Mouse (Mus musculus) v-Abl transformed pro-B cells (cell line): ENCODE results near the gene Ptbp3.
"Not testable (repeated sequence)": the region's sequence is repeated elsewhere in the genome, so short reads cannot be mapped to it uniquely, and the experiment has no call there.

Source experiments
- in situ Hi-C, 2 experiments: fragments of 400-800 bp; cut with MboI; formaldehyde crosslinking; loops; one replicate each; pipeline ENCODE4 v1.15.1; 2025; ENCODE audit not compliant: unreplicated experiment in 2 of 2

Ptbp3 gene

GRCm38 (mm10) chr4:59558096-59558720 lies 9.0 kb upstream of the Ptbp3 start:
- in situ Hi-C loops: no loop called here

- in situ Hi-C loops: not testable (repeated sequence)
These were observed 8.2 kb upstream of the Ptbp3 start for GRCm38 (mm10) chr4:59557343-59557742.

DNA sequence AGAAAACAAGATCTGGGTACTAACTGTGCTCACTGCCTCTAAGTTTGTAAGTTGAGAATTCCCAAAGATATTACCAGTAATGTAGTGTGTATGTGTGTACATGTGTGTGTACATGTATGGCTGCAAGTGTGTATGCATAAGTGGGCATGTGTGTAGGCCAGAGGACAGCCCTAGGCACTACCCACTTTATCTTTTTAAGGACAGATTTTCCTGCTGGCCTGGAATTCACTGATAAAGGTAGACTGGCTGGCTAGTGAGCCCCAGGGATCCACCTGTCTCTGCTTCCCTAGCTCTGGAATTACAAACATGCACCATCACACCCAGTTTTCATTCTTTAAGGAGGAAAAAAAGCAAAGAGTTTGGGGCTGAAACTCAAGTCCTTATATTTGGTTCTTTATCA lies 6.0 kb upstream of the Ptbp3 start:
- in situ Hi-C loops: no loop called here

GRCm38 (mm10) chr4:59553576-59553975 lies 4.4 kb upstream of the Ptbp3 start:
- in situ Hi-C loops: no loop called here

DNA sequence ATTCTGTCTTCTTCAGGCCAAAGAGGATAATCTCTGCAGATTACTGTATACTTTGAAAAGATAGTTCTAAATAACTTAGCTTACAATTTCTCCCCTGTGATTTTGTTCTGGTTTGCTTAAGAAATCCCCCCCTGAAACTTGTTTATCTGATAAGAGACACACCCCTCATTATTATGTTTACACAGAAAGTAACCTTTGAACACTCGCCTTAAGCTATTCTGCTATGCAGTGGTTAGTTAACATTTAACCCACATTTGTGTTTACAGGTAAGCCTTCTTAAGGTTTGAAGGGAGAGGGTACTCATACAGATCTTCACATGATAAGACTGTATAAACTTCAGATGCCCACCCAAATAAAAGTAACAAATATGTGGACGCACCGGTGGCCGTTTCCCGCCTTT lies 3.7 kb upstream of the Ptbp3 start:
- in situ Hi-C loops: no loop called here

GRCm38 (mm10) chr4:59551901-59552300 lies 2.7 kb upstream of the Ptbp3 start:
- in situ Hi-C loops: no loop called here

- in situ Hi-C loops: no loop called here
These were observed 905 bp upstream of the Ptbp3 start for GRCm38 (mm10) chr4:59549977-59550560.

- in situ Hi-C loops: no loop called here
These were observed 497 bp downstream of the Ptbp3 start for GRCm38 (mm10) chr4:59548560-59549174.

GRCm38 (mm10) chr4:59548011-59548559 lies 1.1 kb downstream of the Ptbp3 start:
- in situ Hi-C loops: no loop called here

DNA sequence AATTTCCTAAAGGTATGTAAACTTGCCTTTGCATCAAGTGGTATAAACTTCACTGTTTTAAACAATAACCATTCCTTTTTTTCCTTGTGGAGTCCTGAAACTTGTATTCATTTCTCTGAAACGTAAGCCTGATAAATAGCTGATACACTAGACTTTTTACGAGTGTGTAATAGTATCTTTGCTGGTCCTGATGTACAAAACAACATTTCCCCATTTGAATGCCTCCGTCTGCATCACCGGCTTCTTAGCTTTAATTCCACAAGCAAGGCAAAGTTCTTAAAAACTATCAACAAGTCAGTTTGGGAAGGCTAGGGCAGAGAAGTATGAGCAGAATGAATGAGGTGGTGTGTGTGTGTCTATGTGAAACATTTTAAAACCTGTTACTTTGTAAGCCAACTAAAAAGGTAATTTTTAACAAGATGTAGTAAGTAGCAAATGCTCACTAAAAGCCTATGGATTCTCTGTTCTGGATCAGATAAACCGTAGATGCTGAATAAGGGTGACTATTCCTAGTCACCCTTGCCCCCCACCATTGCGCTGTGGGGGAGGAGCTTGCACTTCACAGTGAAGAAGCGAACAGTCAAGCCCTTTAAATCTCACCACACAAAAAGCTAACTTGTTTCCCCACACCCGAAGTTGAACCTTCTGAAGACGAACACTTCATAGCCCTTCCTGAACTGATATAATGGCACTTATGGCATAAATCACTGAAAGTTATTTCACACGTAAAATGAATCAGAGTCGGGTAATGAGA lies 1.9 kb downstream of the Ptbp3 start:
- in situ Hi-C loops: no loop called here

DNA sequence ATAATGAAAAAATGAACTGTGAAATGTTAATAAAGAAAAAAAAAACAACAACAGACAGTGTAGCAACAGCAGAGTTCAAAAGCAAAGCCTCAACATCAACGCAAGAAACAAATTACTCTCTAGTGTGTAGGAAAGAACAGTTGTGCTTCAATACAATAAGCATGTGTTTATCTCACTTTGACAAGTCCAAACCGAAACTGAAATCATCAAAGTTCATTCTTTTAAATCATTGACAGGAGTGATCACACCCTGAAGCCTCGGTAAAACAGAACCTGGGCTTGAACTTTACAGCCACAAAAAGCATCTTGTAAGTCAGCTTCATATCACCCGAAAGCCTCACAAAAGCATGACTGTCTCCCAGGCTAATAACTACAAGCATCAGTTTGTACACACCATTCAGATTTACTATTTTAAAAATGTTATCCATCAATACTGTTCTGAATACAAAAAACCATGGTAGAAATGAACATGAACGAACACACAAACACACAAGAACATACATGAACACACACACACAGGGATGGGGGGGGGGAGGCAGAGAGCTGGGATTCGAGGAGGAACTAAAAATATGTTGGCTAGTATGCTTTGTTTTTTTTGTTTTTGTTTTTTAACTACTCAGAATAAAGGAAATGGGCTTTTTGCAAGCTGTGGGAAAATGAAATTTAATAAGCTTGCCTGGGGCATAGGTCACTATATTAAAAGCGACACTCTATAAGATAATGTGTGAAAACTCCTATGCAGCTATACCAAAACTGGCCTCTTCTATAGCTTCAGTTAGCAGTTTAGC lies 2.7 kb downstream of the Ptbp3 start:
- in situ Hi-C loops: no loop called here

DNA sequence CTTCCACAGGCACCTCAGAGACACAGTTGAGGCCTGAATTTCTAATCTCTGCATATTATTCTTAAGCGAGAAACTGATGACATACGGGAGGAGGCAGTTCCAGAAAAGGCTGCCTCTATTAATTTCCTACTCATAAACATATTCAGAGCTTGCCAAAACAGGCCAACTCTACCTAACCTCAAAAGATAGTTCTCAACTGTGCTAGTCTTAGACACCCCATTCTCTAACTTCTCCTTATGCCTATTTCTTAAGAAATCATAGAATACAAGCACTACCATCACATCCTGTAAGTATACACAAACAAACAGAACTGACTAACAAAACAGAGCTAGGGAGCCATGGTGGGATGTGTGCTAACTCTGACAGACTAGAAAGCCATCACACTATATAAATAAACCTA lies 4.5 kb downstream of the Ptbp3 start:
- in situ Hi-C loops: no loop called here

GRCm38 (mm10) chr4:59543006-59543405 lies 6.2 kb downstream of the Ptbp3 start:
- in situ Hi-C loops: no loop called here

- in situ Hi-C loops: no loop called here
These were observed 12.9 kb downstream of the Ptbp3 start for GRCm38 (mm10) chr4:59536281-59536680.

DNA sequence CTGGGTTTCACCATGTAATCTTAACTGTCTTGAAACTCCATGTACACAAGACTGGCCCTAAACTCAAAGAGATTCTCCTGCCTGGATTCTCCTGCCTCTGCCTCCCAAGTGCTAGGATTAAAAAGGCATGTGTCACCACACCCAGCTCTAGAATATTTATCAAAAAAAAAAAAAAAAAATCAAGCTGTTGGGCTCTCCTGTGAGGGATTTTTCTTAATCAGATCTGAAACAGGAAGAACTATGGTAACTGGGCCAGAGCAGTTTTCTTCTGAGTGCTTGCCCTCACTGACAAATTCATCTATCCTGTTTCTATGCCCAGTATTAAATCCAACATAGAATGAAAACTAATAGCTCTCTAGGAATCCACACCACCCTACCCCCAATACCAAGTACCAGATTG lies 13.5 kb downstream of the Ptbp3 start:
- in situ Hi-C loops: no loop called here

DNA sequence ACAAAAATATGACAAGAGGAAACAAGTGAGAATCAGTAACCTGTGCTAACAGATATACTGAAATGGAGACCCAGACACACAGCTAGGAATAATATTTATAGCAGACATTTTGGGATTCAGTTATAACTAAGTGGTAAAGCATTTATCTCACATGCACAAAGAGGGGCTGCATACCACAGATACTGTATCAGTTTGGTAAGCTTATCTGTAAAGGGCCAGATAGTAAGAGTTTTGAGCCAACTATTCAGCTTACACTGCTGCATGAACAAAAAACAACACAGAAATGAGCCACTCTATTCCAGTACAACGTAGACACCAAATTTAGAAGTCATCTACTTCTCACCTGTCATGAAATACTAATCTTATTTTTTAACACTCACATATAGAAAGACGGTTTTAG lies 15.9 kb downstream of the Ptbp3 start:
- in situ Hi-C loops: no loop called here

DNA sequence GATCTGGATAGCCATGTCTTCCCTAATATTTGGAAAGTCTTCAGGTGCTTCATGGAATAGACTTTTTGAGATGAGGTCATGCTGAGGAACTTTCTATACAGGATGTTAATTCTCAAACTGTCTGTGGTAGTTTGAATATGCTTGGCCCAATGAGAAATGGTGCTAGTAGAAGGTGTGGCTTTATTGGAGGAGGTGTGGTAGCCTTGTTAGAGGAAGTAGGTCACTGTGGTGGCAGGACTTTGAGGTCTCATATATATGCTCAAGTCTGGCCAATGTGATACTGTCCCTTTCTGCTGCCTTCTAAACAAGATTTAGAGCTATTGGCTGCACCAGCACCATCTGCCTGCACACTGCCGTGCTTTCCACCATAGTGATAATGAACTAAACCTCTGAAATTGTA lies 18.0 kb downstream of the Ptbp3 start:
- in situ Hi-C loops: no loop called here

DNA sequence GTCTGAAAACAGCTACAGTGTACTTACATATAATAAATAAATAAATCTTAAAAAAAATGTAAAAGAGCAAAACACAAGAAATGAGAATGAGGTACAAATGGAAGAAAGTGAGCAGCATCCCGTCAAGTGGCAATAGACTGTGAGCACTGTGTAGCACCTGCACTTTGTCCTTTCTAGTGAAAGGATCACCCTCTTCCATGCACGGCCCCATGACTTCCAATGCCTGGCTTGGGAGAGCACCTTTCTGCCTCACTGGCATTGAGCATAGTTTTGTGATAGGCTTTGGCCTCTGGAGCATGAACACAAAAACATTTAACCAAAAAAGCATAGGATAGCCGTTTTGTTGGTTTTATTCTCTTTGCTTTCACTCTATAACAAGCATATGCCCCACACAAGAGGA lies 21.7 kb downstream of the Ptbp3 start:
- in situ Hi-C loops: no loop called here

DNA sequence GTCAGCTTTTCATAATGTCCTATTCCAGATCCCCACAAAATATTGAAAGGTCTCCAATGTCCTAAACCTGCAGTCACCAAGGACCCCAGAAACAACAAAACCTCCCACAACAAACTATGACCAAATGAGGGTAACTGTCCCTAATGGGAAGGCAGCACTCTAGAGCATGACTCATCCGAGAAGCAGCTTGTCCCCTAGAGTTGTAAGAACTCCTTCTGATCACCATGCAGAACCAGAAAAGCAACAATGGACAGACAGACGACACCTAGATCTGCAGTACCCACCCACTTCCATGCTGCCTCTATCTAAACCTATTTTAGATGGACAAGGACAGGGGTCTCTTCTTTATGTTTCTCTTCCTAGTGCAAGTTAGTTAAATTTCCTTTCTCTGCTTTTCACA lies 22.4 kb downstream of the Ptbp3 start:
- in situ Hi-C loops: no loop called here

DNA sequence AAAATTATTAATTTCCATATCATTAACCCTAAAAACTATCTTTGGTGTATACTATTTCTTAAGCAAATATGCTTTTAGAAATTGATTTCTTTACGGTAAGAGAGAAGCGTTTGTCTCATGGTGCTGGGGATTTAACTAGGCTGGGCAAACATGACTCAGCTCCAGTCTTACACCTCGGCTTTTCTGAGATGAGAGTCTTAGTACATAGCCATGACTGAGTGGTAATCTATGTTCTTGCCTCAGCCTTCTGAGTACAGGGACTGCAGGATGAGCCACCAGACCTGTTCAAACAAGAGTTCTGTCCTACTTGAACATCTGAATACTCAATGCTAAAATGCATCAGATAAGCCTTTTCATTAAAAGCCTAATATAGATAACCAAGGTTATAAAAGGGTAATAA lies 24.3 kb downstream of the Ptbp3 start:
- in situ Hi-C loops: loop anchor here in 1 of 2 experiments (5.0 kb wide), 1 partner anchor 38 kb away; no protein-coding TSS in a partner anchor

DNA sequence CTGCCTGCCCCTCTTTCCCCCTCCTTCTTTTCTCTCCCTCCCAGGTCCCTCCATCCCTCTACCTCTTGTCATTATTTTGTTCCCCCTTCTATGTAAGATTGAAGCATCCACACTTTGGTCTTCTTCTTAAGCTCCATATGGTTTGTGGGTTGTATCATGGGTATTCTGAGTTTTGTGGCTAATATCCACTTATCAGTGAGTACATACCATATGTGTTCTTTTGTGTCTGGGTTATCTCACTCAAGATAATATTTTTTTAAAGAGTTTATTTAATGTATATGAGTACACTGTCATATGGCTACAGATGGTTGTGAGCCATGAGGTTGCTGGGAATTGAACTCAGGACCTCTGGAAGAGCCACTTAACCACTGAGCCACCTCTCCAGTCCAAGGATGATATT lies 38.8 kb downstream of the Ptbp3 start:
- in situ Hi-C loops: no loop called here
